Mouse (Mus musculus) frontal cortex, postnatal 25 days (tissue): ENCODE results near the gene Zscan25.
"Not testable (repeated sequence)": the region's sequence is repeated elsewhere in the genome, so short reads cannot be mapped to it uniquely, and the experiment has no call there.

Experiments
- DNase-seq, 2 experiments: peaks; one replicate each; pipeline ENCODE4 v3.0.0; 2022; ENCODE audit warnings: low spot score in 2 of 2

Zscan25 gene

GRCm38 (mm10) chr5:145280371-145281143, at the start of gene Zscan25:
Gene Zscan25, plus strand, starts transcription at chr5:145280500.
- DNase-seq, result peak; percentile 80 to 85

DNA sequence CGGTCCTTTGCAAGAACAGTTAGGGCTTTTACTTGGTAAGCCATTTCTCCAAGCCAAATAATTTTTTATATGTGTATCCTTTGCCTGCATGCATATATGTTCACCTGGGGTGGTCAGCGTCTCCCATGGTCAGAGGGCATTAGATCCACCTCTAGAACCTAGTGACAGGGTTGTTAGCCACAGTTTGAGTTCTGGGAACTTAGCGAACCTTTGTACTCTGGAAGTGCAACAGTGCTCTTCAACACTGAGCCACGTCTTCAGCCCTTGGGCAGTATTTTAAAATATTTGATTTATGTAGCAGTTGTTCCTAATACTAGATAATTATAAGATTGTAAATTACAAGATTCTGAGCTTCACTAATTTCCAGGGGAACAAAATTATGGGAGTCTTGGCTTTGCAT, 49.7 kb upstream of the Zscan25 start:
- no peak for DNase-seq

DNA sequence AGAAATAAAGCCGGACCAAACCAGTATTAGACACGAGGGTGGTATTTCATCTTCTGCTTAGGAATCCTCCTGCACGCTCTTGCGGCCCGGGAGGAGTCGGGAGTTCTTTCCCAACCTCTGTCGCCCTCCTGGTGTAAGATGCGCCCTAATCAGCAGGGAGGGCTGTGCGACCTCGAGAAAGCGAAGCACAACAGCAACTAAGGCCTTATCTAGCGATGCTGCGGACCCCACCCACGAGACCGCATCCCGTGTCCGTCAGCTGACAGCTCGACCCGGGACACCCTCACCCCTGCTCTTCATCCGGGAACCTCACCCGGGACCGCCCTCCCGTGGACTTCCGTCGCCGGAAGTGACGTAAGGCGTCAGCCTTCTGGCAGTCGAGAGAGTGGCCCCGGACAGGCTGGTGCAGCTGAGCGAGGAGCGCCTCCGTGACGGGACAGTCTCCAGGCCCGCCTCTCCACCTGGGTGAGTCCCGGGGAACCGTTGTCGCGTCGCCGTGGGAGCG, 48.9 kb upstream of the Zscan25 start, which contains the start of gene Zfp655:
Zfp655 (plus strand) TSS at position 349 of the 505 bp plus-strand sequence.
- DNase-seq, result peak; percentile 93 to 95

- no peak for DNase-seq
Measured at GRCm38 (mm10) chr5:145231893-145232411, 48.3 kb upstream of the Zscan25 start.

GRCm38 (mm10) chr5:145234636-145235035, 45.7 kb upstream of the Zscan25 start:
- no peak for DNase-seq

DNA sequence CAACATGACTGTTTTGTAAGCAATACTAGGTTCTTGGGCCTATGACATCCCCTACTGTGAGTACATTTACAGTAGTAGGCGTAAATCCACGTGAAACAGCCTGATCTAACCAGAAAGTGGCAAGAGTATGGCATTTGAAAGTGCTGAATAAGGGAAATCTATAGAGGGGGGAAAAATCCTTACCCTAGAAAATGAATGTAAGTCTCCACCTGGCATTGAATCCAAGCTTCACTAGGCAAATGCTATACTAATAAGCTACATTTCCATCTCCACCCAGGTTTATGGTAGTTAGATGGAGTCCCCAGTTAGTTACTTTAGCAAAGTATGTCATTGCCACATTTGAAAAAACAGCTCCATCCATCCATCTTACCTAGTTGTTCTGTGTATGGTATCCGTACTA, 30.8 kb upstream of the Zscan25 start:
- no peak for DNase-seq

DNA sequence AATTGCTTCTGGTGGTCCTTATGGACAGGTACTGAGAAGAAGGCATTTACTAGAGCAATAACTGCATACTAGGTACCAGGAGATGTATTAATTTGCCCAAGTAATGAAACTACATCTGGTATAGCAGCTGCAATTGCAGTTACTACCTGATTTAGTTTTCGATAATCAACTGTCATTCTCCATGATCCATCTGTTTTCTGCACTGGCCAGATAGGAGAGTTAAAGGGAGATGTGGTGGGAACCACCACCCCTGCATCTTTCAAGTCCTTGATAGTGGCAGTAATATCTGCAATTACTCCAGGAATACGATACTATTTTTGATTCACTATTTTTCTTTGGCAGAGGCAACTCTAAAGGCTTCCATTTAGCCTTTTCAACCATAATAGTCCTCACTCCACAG, 6.7 kb upstream of the Zscan25 start:
- DNase-seq, result not testable (repeated sequence)

- no peak for DNase-seq
Measured at GRCm38 (mm10) chr5:145279948-145280347, 352 bp upstream of the Zscan25 start.

GRCm38 (mm10) chr5:145288382-145288781, 8.1 kb downstream of the Zscan25 start:
- DNase-seq, result no peak

DNA sequence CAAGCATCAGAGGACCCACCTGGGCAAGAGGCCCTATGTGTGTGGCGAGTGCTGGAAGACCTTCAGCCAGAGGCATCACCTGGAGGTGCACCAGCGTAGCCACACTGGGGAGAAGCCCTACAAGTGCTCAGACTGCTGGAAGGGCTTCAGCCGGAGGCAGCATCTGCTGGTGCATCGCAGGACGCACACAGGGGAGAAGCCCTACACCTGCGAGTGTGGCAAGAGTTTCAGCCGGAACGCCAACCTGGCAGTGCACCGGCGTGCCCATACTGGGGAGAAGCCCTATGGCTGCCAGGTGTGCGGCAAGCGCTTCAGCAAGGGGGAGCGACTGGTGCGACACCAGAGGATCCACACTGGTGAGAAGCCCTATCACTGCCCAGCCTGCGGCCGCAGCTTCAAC, 10.4 kb downstream of the Zscan25 start:
- DNase-seq, result no peak

DNA sequence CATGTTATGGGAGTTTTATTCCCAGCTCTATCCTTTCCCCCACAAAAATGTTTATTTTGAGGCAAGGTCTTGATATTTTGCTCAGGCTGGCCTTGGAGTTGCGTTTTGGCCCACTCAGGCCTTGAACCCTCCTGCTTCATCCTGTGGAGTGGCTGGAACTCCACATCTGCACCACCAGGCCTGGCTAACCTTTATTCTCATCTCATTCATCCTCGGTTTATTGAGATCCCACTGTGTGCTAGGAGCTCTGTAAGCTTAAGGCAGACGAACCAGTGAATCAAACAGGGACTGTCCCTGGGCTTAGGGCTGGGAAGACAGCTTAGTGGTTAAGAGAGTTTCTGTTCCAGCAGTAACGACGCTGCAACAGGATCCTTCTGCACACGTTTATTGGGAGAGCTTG, 12.1 kb downstream of the Zscan25 start:
- DNase-seq, result no peak

GRCm38 (mm10) chr5:145300469-145300868, 20.2 kb downstream of the Zscan25 start:
- DNase-seq, result no peak

- not testable (repeated sequence) for DNase-seq
Measured at GRCm38 (mm10) chr5:145301796-145302195, 21.5 kb downstream of the Zscan25 start.

DNA sequence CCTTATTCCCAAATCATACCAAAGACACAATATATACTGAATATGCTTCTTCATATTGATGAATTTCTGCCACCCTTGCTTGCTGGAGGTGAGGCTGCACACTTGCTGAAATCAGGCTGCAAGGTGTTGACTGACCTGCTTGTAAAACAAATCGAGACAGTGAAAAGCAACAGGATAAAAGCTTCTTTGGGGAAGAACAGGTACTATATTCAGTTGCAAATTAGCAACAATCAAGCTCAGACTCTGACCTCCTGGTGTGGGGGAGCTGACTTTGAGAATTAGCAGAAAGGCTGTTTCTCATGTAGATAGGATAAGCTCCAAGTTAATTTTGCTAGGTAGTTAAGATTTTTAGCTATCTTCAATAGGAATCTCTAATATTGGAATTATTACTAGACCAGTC, 22.1 kb downstream of the Zscan25 start:
- no peak for DNase-seq

DNA sequence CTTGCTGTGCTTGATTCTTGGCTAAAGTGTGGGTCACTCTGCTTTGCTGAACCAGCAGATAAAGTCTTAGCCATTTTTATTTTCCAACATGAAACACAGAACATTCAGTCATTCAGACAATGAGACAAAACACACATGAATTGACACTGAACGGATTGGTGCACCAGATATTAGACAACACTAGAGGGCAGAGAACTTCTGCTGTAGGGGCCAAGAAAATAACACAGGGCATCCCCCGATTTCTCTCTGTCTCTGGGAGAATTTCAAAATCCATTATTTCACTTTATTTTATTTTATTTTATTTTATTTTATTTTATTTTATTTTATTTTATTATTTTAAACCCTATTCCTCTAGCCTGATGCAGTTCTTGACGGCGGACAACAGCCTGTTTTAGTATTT, 26.7 kb downstream of the Zscan25 start:
- not testable (repeated sequence) for DNase-seq

DNA sequence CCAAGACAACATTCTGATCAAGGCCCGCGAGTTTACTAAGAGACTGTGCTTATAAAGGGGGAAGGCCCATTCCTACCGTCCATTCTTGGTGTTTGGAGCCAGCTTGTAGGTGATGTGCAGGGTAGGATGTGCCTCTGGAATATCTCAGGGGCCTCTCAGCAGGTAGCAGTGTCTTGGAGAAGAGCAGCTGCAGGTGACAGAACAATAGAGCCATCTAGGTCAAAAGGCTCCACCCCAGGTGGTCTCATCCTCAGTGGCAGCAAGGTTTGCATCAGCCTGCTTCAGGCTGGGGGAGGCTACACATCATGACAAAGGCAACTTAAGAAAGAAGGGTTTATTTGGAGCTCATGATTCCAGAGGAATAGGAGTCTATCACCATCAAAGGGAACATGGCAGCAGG, 27.5 kb downstream of the Zscan25 start:
- DNase-seq, result not testable (repeated sequence)

- DNase-seq, result no peak
Measured at GRCm38 (mm10) chr5:145313845-145314244, 33.5 kb downstream of the Zscan25 start.

DNA sequence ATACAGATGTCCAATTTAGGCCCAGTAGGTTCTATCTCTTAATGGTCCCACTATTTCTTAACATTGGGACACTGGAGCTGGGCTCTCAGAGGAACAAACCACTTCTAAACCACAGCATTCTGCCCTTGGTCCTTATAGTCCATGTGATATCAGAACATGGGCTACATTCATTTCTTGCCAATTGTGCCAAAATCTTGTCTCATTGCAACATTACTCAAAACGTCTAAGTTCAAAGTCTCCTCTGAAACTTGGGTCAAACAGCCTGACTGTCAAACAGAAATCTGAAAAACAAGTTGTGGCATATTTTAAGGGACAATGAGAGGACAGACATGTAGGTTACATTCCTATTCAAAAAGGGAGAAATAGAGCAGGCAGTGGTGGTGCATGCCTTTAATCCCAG, 36.8 kb downstream of the Zscan25 start:
- no peak for DNase-seq

GRCm38 (mm10) chr5:145338756-145339155, 58.5 kb downstream of the Zscan25 start:
- not testable (repeated sequence) for DNase-seq
